ENCODE assay signal across 9 mouse cellular contexts in the genomic region with DNA sequence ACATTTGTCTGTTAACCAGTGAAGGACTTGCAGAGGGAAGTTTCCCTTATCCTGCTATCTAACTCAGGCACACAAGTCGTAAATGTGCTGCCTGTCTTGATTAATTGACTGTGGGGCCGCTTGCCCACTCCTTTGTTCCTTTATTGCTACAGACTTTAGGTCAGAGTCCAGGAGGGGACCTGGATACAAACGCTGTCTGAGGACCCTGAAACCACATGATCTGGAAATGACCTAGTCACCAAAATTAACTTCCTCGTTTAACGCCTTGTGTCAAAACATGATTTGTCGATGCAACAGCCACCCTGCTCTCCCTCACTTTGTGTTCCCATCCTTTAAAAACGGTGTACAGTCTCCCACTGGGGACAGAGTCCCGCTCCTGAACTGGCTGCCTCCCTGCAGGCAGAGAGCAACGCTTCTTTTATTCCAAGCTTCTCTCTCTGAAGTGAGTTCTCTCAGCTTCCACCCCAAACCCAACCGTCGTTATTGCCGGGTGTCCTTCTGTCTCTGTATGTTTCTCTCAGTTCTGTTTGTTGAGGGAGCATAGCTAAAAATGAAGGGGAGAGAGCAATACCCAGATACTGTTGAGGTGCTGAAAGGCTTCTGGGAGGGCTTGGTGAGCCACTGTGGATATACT. TPM values are rescaled to one million over a fixed set of nuclear protein-coding genes. Genes with fewer than 3 reads are reported as not detected.
A peak's percentile ranks its signal among the peaks of the same experiment; 100 is the strongest.
DNase-seq lines count a peak whose midpoint lies in the region; ATAC-seq and TF ChIP-seq lines count a peak whose summit lies in the region.
"Had no signal": no experiment of that assay in that cellular context is flagged by ENCODE, and none has a peak within 500 bp of the region (broad histone marks: within the 10 kb centered on the region; RNA-seq: fewer than 3 reads in every experiment).

No protein-coding gene starts in this region.

- H3K4me2 ChIP-seq in liver, embryonic 11.5 days: peak overlapping the region; percentile 18
- no peak overlapping the region for H3K4me2 ChIP-seq in forebrain, embryonic 12.5 days

- H3K4me3 ChIP-seq in lung, adult 2 months (replicated peaks; ENCODE audit: extremely low read depth, low read depth, low read length): no peak overlapping the region
- H3K4me3 ChIP-seq in liver, embryonic 11.5 days (ENCODE audit: low read depth, low read length): no peak overlapping the region
- no peak overlapping the region for H3K4me3 ChIP-seq in forebrain, embryonic 12.5 days (replicated peaks)

- peak overlapping the region; percentile 66 for H3K27ac ChIP-seq in liver, embryonic 11.5 days (ENCODE audit: low read depth, low read length)
- H3K27ac ChIP-seq in forebrain, embryonic 12.5 days: no peak overlapping the region

- 36% methylated on average over 12 of the region's 12 CpGs for WGBS in lung, adult 2 months
- 19% methylated on average over 12 of the region's 12 CpGs for WGBS in liver, embryonic 11.5 days
- WGBS in forebrain, embryonic 12.5 days: 58% methylated on average over 12 of the region's 12 CpGs

- no peak for TF ChIP-seq POLR2A in lung, adult 2 months (IDR thresholded peaks at IDR 0.05; ENCODE audit: borderline replicate concordance, extremely low read depth, low read depth, low read length)

- peak; percentile 55 for ATAC-seq in erythroid progenitor cell, adult 5-6 weeks (replicated peaks; ENCODE audit: low FRiP score, poor library complexity, severe bottlenecking)
- ATAC-seq in liver, embryonic 11.5 days (replicated peaks; ENCODE audit: low FRiP score): peak; percentile 75
- no peak for ATAC-seq in forebrain, embryonic 12.5 days (ENCODE audit: low FRiP score)

- no peak for TF ChIP-seq CTCF in lung, adult 2 months (IDR thresholded peaks at IDR 0.05; ENCODE audit: insufficient read depth, low read length)

- H3K9ac ChIP-seq in liver, embryonic 11.5 days (ENCODE audit: low read depth, low read length): peak overlapping the region; percentile 36; the same call in 1 of the 2 replicates
- H3K9ac ChIP-seq in forebrain, embryonic 12.5 days: no peak overlapping the region

- H3K27me3 ChIP-seq in liver, embryonic 11.5 days (replicated peaks; ENCODE audit: control insufficient read depth, insufficient read depth, low read length): no peaks in the 10 kb centered on the region
- H3K27me3 ChIP-seq in splenic B cell, adult 2 months (ENCODE audit: control insufficient read depth, insufficient read depth, low read length, poor library complexity, severe bottlenecking): no peaks in the 10 kb centered on the region
- no peaks in the 10 kb centered on the region for H3K27me3 ChIP-seq in forebrain, embryonic 12.5 days

- no peaks in the 10 kb centered on the region for H3K36me3 ChIP-seq in liver, embryonic 11.5 days (ENCODE audit: control insufficient read depth, insufficient read depth, low read length)
- H3K36me3 ChIP-seq in splenic B cell, adult 2 months (ENCODE audit: control insufficient read depth, insufficient read depth, low read length, poor library complexity, severe bottlenecking): no peaks in the 10 kb centered on the region
- no peaks in the 10 kb centered on the region for H3K36me3 ChIP-seq in forebrain, embryonic 12.5 days (replicated peaks)

- no peaks in the 10 kb centered on the region for H3K9me3 ChIP-seq in liver, embryonic 11.5 days (ENCODE audit: control insufficient read depth, low read length)
- 0 out of 2 replicates have a peak, but pooled peaks cover 7% of the 10 kb centered on the region for H3K9me3 ChIP-seq in forebrain, embryonic 12.5 days

- peaks cover 12% of the 10 kb centered on the region for H3K4me1 ChIP-seq in lung, adult 2 months (ENCODE audit: control insufficient read depth, insufficient read depth, low read length)
- peaks cover 27% of the 10 kb centered on the region for H3K4me1 ChIP-seq in liver, embryonic 11.5 days (replicated peaks; ENCODE audit: control insufficient read depth, insufficient read depth, low read length)
- peaks cover 9% of the 10 kb centered on the region; the same call in 1 of the 2 replicates for H3K4me1 ChIP-seq in forebrain, embryonic 12.5 days

- DNase-seq in lung, postnatal 36 days: peak; percentile 22
- no peak for DNase-seq in lung, adult 2 months
- DNase-seq in liver, embryonic 11.5 days (ENCODE audit: low spot score): no peak
- DNase-seq in splenic B cell, adult 2 months (ENCODE audit: low read depth, low spot score): peak; percentile 29
- DNase-seq in layer of hippocampus, postnatal 36 days: no peak
- DNase-seq in cerebellum, postnatal 14 days: no peak
- DNase-seq: heart, postnatal 14 days had no signal

RNA-seq across cellular contexts. Expression of a gene that starts 13.1 kb away (rescaled TPM):
- polyA plus RNA-seq in lung, adult 2 months (2012; rRNA removed): 6.1 and 10.7 TPM in 2 replicates
- 133 and 169 TPM in 2 replicates for total RNA-seq in erythroid progenitor cell, adult 5-6 weeks (2015; ENCODE audit: low replicate concordance)
- 112 and 212 TPM in 2 replicates for total RNA-seq in erythroid progenitor cell, adult 5-6 weeks (2017; ENCODE audit: low replicate concordance)
- 37.0 and 37.6 TPM in 2 replicates for polyA plus RNA-seq in liver, embryonic 11.5 days (2014; fragmentation: Nextera tagmentation; extraction: Ambion mirVana)
- polyA plus RNA-seq in forebrain, embryonic 12.5 days (2016; fragmentation: Nextera tagmentation; extraction: Ambion mirVana): 33.6 and 34.6 TPM in 2 replicates
- total RNA-seq in layer of hippocampus, postnatal 36 days (2021): 10 to 100 TPM; 30.4 to 31.2 TPM

Comparison
In these comparisons a context has a peak if more than half of its experiments do, and no peak if none do; other contexts are left out.
1. DNase-seq: peak in lung, postnatal 36 days (single experiment) and splenic B cell, adult 2 months (single experiment); none in lung, adult 2 months (single experiment), liver, embryonic 11.5 days (single experiment), layer of hippocampus, postnatal 36 days (0 of 2) and cerebellum, postnatal 14 days (0 of 2).